Mouse (Mus musculus): ENCODE data around the gene Syn3. TPM values are rescaled to one million over a fixed set of nuclear protein-coding genes. Genes with fewer than 3 reads are reported as not detected.

Gene Syn3
- polyA plus RNA-seq, 1 experiment, result 0.15 TPM

DNA sequence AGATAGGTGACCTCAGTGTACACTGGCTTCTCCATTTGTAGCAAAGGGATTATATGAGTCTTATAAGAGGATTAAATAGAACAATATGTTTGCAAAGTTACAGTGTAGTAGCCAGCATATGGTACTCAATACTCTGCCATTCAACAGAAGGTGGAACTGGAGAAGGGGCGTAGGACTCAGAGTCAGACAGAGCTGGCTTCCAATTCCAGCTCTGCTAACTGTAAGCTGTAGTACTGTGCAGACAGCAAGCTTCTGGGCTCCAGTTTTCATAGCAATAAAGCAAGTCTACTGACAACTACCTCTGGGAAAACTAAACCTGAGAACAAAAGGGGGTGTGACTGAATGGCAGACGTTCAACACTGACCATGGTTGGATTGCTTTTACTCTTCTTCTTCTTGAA, 237.0 kb downstream of the Syn3 start:
- Histone ChIP-seq H3K27me3 (replicated peaks) (no peaks in the 10 kb centered on the region), H3K9me3 (peaks cover 12% of the 10 kb centered on the region), H3K36me3 (replicated peaks; ENCODE audit: low read length) (no peaks in the 10 kb centered on the region), H3K4me1 (peaks cover 14% of the 10 kb centered on the region; the same call in 1 of the 2 replicates), H3K4me3 (replicated peaks) (no peak overlapping the region)
- TF ChIP-seq FLI1 (IDR thresholded peaks at IDR 0.05; ENCODE audit: low read length) (no peak), GATA1 (IDR thresholded peaks at IDR 0.05; ENCODE audit: borderline replicate concordance, low read length) (no peak)

DNA sequence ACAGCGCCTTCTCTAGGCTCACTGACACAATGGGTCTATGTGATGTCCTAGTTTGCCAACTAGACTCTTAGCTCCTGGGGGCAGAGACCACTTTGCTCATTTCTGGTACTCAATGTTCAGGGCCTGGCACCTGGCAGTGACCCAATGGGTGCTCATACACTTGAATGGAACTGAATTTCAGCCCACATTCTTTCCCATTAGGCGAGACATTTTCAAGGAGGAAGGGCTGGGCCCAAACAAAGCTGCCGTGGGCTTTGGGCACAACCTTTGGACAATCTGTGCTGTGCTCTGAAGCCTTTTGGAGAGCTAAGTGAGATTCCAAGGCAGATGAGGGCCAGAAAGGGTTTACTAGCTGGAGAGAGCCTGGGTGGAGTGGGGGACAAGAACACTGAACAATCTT, 239.7 kb downstream of the Syn3 start:
- TF ChIP-seq GATA1 (IDR thresholded peaks at IDR 0.05; ENCODE audit: borderline replicate concordance, low read length), result no peak
- no peak for TF ChIP-seq FLI1 (IDR thresholded peaks at IDR 0.05; ENCODE audit: low read length)
- Histone ChIP-seq H3K4me3 (replicated peaks) (no peak overlapping the region), H3K9me3 (peaks cover 12% of the 10 kb centered on the region), H3K4me1 (peaks cover 8% of the 10 kb centered on the region; the same call in 1 of the 2 replicates), H3K36me3 (replicated peaks; ENCODE audit: low read length) (no peaks in the 10 kb centered on the region), H3K27me3 (replicated peaks) (no peaks in the 10 kb centered on the region)

DNA sequence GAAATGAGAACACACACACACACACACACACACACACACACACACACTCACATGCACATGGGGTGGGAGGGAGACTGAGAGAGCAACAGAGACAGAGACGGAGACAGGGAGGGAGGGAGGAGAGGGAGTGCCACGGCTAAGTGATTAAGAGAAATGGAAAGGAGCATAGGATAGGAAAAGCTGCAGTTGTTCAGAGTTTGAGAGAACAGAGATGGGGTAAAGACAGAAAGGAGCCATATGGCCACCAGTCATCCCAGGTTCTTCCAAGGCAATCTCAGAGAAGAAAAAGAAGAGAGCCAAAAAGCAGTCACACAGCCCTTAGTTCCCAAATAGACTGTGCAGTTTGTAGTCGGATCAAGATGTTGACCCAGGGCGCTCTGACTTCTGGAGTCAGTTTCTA, 240.7 kb downstream of the Syn3 start:
- H3K4me3 ChIP-seq (replicated peaks), result no peak overlapping the region

DNA sequence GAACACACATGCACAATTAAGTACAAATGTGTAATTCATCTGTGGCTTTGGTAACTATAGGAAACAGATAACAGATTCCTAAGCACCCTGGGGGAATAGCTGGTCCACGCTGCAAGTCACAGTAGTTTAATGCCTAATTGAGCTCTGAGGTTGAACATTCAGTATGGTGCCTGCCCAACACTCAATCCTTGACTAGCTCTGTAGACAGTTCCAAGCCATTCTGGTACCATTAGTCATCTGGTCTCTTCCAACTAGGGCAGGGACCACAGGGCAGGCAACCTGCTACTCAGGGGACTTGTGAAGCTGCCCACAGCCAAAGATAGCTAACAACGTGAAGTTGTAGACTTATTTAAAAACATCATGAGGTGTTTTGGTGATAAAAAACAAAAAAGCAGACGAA, 241.7 kb downstream of the Syn3 start:
- H3K36me3 ChIP-seq (replicated peaks; ENCODE audit: low read length), result no peaks in the 10 kb centered on the region
- no peaks in the 10 kb centered on the region for H3K27me3 ChIP-seq (replicated peaks)
- TF ChIP-seq GATA1 (IDR thresholded peaks at IDR 0.05; ENCODE audit: borderline replicate concordance, low read length) (no peak), FLI1 (IDR thresholded peaks at IDR 0.05; ENCODE audit: low read length) (no peak)
- peaks cover 11% of the 10 kb centered on the region for H3K4me1 ChIP-seq
- peaks cover 12% of the 10 kb centered on the region for H3K9me3 ChIP-seq
- no peak overlapping the region for H3K4me3 ChIP-seq (replicated peaks)

More for the DNA sequence above, 240.7 kb downstream of the Syn3 start:
- no peaks in the 10 kb centered on the region for H3K27me3 ChIP-seq (replicated peaks)
- H3K9me3 ChIP-seq, result peaks cover 12% of the 10 kb centered on the region
- TF ChIP-seq FLI1 (IDR thresholded peaks at IDR 0.05; ENCODE audit: low read length) (no peak), GATA1 (IDR thresholded peaks at IDR 0.05; ENCODE audit: borderline replicate concordance, low read length) (no peak)
- H3K36me3 ChIP-seq (replicated peaks; ENCODE audit: low read length), result no peaks in the 10 kb centered on the region
- peaks cover 9% of the 10 kb centered on the region for H3K4me1 ChIP-seq

DNA sequence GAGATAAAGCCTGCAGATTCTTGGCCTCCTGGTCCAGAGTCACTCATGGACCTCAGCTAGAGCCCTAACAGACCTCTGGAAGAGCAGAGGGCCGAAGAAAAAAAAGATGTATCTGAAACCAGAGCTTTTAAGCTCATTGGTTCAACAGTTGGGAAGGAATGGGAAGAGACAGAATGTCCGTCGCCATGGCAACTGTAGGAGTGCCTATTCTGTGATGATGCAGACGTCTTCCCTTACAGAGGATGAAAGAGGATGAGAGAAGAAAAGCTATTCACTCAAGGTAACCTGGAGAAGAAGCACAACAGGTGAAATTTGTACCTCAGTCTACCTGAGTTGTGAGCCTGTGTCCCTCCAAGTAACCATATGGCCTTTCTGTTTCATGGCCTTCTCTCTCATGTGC, 242.5 kb downstream of the Syn3 start:
- peaks cover 12% of the 10 kb centered on the region for H3K9me3 ChIP-seq
- no peaks in the 10 kb centered on the region for H3K27me3 ChIP-seq (replicated peaks)
- peaks cover 11% of the 10 kb centered on the region for H3K4me1 ChIP-seq
- TF ChIP-seq GATA1 (IDR thresholded peaks at IDR 0.05; ENCODE audit: borderline replicate concordance, low read length), result no peak
- no peak for TF ChIP-seq FLI1 (IDR thresholded peaks at IDR 0.05; ENCODE audit: low read length)
- H3K4me3 ChIP-seq (replicated peaks), result no peak overlapping the region
- H3K36me3 ChIP-seq (replicated peaks; ENCODE audit: low read length), result no peaks in the 10 kb centered on the region

DNA sequence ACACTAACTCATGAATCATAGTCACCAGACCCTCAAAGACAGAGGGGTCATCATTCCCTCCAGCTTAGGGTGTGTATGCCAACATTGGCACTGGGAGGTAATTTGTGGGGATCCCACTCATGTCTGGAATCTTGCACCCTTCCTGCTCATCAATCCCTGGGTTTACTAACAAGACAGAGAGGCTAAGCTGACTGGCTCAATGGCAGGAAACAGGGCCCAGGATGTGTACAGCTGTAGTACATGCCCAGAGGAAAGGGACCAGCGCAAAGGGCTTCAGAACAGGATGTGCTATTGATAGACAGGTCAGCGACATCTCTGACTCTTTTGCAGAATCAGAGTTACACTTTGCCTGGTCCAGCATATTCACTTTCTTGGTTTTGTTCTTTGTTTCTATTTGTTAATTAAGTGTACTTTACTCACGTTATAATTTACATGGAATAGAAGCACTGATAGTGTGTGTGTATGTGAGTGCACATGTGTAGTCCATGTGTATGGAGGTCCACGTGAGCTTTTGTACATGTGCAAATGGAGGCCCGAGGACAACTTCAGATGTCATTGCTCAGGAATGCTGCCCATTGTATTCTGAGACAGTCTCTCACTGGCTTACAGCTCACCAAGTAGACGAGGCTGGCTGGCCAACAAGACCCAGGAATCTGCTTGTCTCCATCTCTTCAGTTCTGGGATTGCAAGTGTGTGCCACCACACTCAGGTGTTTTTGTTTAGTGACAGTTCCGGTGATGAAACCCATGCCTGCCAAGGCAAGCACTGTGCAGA, 248.4 kb downstream of the Syn3 start:
- Histone ChIP-seq H3K9me3 (no peaks in the 10 kb centered on the region), H3K4me1 (peaks cover 33% of the 10 kb centered on the region), H3K4me3 (replicated peaks) (no peak overlapping the region), H3K36me3 (replicated peaks; ENCODE audit: low read length) (no peaks in the 10 kb centered on the region), H3K27me3 (replicated peaks) (no peaks in the 10 kb centered on the region)
- TF ChIP-seq FLI1 (IDR thresholded peaks at IDR 0.05; ENCODE audit: low read length) (no peak), GATA1 (IDR thresholded peaks at IDR 0.05; ENCODE audit: borderline replicate concordance, low read length) (no peak)

DNA sequence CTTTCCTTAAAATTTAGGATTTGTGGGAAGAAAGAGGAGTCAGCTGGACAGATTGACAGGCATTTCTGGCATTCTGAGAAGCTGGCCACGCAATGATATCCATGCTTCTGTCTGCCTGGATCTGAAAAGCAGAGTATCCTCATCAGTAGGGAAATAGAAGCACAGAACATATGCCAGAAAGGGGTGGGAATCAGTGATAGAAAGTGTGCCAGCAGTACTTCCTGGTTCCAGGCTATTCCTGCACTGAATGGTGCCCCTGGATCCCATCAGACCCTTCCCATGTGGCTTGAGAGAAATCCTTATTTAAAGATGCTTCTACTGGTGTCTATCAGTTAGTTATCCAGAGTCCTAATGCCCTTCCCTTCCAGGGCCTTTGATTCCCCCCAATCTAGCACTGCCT, 249.4 kb downstream of the Syn3 start:
- Histone ChIP-seq H3K27me3 (replicated peaks) (no peaks in the 10 kb centered on the region), H3K4me3 (replicated peaks) (no peak overlapping the region), H3K36me3 (replicated peaks; ENCODE audit: low read length) (no peaks in the 10 kb centered on the region), H3K9me3 (no peaks in the 10 kb centered on the region), H3K4me1 (peaks cover 41% of the 10 kb centered on the region)
- no peak for TF ChIP-seq FLI1 (IDR thresholded peaks at IDR 0.05; ENCODE audit: low read length)
- TF ChIP-seq GATA1 (IDR thresholded peaks at IDR 0.05; ENCODE audit: borderline replicate concordance, low read length), result no peak

DNA sequence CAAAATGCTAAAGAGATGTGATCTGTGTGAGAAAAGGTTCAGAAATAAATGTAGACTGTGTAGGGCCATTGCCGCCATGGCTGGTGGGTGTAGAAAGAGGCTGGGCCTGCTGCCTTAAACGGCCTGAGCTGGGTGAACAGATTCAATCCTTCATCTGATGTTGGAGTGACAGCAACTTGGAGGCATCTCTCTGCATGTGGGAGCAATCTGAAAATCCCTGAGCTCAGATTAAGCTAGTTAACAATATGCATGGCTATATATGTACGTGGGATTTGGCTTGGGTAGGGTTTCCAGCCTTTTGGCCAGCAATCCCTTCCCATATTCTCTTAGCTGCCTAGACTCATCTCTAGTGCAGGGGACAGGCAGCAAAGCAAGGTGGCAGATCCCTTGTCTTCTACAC, 249.9 kb downstream of the Syn3 start:
- H3K27me3 ChIP-seq (replicated peaks), result no peaks in the 10 kb centered on the region
- TF ChIP-seq FLI1 (IDR thresholded peaks at IDR 0.05; ENCODE audit: low read length), result no peak
- no peaks in the 10 kb centered on the region for H3K36me3 ChIP-seq (replicated peaks; ENCODE audit: low read length)
- no peaks in the 10 kb centered on the region for H3K9me3 ChIP-seq
- H3K4me3 ChIP-seq (replicated peaks), result no peak overlapping the region
- H3K4me1 ChIP-seq, result peaks cover 41% of the 10 kb centered on the region

DNA sequence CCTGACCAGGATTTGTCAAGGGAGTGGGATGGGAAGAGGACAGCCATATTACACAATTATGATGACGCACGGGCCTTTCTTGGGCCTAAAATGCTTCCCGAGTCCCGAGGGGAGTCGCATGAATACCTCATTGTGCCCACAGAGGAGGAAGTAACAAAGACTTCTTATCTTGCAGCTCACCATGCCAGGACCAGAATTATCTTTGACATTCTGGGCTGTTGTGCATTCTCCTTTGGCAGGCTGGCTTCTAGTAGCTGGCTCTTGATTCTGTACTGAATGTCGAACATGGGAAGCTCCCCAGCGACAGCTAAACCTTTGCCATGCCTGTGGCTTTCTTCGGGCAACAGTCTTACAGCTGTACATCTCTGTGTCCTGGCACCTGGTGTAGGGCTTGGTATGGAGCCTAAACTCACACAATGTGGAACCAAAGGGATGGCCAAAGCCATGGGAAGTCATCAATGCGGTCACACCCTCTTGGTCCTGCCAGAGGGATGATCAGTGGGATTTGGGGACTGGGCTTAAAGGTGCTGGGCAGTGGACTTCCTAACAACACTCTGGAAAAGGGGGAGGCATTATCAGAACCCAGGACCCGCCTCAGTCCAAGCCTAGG, 250.5 kb downstream of the Syn3 start:
- no peak overlapping the region for H3K4me3 ChIP-seq (replicated peaks)
- no peak for TF ChIP-seq GATA1 (IDR thresholded peaks at IDR 0.05; ENCODE audit: borderline replicate concordance, low read length)
- TF ChIP-seq FLI1 (IDR thresholded peaks at IDR 0.05; ENCODE audit: low read length), result no peak
- H3K27me3 ChIP-seq (replicated peaks), result no peaks in the 10 kb centered on the region
- H3K9me3 ChIP-seq, result no peaks in the 10 kb centered on the region
- no peaks in the 10 kb centered on the region for H3K36me3 ChIP-seq (replicated peaks; ENCODE audit: low read length)
- peaks cover 41% of the 10 kb centered on the region for H3K4me1 ChIP-seq

DNA sequence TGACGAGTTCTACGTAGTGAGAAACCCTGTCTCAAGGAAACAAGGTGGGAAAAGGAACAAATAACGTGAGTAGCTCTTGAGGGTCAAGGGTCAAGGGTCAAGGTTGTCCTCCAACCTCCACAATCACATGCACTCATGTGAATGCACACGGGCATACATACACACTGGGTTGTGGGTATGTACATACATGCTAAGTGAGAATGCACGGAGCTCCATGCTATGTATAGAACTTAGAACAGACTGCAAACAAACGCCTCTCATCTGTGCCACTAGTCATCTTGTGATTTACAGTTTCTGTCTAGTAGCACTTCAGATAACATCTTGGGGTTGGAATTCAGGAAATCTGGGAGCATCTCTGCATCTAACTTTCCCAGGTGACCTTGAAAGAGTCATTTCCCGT, 253.3 kb downstream of the Syn3 start:
- H3K4me1 ChIP-seq, result peaks cover 33% of the 10 kb centered on the region
- H3K36me3 ChIP-seq (replicated peaks; ENCODE audit: low read length), result no peaks in the 10 kb centered on the region
- TF ChIP-seq FLI1 (IDR thresholded peaks at IDR 0.05; ENCODE audit: low read length) (no peak), GATA1 (IDR thresholded peaks at IDR 0.05; ENCODE audit: borderline replicate concordance, low read length) (no peak)
- no peak overlapping the region for H3K4me3 ChIP-seq (replicated peaks)
- no peaks in the 10 kb centered on the region for H3K27me3 ChIP-seq (replicated peaks)
- no peaks in the 10 kb centered on the region for H3K9me3 ChIP-seq
